Mouse (Mus musculus): ENCODE results near the gene Olfr1368. TPM values are rescaled to one million over a fixed set of nuclear protein-coding genes. Genes with fewer than 3 reads are reported as not detected.

Gene Olfr1368
- total RNA-seq (2015; ENCODE audit: low replicate concordance) (not detected in 2 replicates), total RNA-seq (2017; ENCODE audit: low replicate concordance) (not detected in 2 replicates)

DNA sequence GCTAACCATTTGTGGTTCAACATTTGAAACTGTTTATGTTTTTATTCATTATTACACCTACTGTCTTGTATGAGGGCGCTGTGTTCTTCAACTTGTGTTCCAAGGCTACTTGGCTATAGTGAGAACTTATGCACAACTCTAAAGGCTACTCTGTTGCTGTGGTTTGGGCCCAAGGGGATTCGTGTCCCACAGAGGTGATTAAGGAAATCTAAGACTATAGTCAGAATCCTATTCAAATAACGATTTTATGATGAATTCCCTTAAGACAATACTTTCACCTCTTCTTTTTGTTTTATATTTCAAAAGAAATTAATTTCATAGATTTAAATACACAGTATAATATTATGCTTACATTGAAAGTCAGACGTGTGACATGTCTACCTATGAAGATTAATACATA, at the start of gene Olfr1368:
TSS of gene Olfr1368 (minus strand) at position 101 of the 400 bp plus-strand sequence.
- no peak for ATAC-seq (replicated peaks; ENCODE audit: low FRiP score, poor library complexity, severe bottlenecking)

DNA sequence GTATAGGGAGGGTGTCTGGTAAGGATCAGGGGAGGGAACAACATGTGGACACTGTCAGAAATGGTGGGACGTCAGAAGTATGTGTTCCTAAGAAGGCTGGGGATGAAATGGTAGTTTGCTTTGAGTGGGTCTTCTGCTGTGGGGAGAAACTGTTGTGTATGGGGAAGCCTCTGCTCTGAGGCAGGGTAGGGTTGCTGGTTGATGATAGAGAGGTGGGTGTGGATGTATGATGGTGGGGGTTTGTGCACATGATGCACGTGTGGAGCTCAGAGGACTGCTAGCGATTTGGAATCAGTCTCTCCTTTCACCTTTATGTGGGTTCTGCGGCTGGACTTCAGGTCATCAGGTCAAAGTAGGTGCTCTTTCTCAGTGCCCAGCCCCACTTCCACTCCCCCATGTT, 39.9 kb upstream of the Olfr1368 start:
- ATAC-seq (replicated peaks; ENCODE audit: low FRiP score, poor library complexity, severe bottlenecking): no peak

DNA sequence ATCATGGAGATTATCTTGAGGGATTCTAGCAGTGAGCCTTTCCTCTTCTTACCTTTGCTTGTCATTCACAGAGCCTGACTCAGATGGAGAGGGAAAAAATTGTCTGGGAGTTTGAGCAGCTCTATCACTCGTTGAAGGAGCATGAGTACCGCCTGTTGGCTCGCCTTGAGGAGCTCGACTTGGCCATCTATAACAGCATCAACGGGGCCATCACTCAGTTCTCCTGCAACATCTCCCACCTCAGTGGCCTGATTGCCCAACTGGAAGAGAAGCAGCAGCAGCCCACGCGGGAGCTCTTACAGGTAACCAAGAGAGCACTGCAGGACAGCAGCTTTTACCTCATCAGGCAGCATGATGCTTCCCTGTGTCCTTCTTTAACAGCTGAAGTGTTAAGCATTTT, 38.0 kb upstream of the Olfr1368 start:
- ATAC-seq (replicated peaks; ENCODE audit: low FRiP score, poor library complexity, severe bottlenecking): no peak

DNA sequence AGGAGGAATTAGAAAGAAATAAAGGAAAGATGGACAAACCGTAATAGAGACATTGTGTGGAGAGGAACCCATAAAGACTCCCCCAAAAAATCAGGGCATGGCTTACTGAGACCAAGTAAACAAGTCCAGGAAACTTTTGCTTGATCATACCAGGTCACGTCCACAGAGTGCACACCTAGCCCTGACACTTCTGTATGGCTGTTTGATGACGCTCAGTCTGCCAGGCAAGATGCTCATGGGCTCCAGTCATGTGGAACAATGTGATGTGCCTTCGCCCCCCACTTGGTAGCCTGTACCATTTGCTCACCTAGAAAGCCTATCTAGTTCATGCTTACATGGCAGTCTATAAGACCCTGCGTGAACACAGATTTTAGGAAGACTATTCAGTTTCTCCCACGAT, 37.4 kb upstream of the Olfr1368 start:
- no peak for ATAC-seq (replicated peaks; ENCODE audit: low FRiP score, poor library complexity, severe bottlenecking)

DNA sequence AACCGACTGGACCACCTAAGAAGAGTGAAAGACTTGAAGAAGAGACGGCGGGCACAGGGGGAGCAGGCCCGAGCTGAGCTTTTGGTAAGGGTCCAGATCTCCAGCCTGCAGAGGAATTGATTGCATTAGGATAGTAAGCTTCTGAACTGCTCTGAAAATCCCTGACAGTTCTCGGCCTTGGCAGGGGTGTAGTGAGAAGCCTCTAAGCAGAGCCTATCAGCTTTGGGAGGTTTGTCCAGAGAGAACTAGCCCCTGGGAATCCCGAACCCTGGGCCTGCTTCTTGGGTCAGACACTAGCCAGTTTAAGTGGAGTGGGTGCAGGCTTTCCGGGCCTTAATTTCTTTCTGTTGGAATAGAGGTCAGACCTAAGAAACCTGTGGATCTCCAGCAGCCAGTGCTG, 36.3 kb upstream of the Olfr1368 start:
- ATAC-seq (replicated peaks; ENCODE audit: low FRiP score, poor library complexity, severe bottlenecking): no peak

DNA sequence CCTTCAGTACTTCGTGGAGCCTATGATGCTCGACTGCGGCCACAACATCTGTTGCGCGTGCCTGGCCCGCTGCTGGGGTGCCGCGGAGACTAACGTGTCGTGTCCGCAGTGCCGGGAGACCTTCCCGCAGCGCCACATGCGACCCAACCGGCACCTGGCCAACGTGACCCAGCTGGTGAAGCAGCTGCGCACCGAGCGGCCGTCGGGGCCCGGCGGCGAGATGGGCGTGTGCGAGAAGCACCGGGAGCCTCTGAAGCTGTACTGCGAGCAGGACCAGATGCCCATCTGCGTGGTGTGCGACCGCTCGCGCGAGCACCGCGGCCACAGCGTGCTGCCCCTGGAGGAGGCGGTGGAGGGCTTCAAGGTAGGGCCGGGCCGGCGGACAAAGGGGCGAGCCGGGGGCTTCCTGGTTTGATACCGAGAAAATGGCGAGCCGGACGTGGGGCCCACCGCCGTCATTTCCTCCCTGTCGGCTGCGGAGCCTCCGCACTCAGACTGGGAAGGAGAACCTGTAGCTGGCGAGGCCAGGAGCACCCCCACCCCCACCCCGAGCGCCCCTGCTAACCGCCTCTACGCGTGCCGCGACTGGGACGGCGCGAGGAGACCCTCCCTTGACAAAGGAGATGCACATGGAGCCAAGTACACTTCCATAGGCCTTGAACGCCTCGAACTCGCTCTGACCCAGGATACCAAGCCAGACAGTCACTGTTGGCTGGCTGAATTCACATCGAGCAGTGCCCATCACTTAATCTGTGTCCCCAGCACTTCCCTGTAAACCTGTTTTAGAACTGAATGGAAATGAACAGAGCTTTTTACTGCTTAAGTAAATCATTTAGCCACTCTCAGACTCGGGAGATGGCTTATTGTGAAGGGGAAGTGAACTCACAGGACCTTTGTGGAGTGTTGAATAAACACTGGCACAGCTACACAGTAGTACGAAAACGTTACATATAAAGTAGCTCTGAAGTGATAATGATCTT, 35.2 kb upstream of the Olfr1368 start:
- ATAC-seq (replicated peaks; ENCODE audit: low FRiP score, poor library complexity, severe bottlenecking): peak; percentile 68

DNA sequence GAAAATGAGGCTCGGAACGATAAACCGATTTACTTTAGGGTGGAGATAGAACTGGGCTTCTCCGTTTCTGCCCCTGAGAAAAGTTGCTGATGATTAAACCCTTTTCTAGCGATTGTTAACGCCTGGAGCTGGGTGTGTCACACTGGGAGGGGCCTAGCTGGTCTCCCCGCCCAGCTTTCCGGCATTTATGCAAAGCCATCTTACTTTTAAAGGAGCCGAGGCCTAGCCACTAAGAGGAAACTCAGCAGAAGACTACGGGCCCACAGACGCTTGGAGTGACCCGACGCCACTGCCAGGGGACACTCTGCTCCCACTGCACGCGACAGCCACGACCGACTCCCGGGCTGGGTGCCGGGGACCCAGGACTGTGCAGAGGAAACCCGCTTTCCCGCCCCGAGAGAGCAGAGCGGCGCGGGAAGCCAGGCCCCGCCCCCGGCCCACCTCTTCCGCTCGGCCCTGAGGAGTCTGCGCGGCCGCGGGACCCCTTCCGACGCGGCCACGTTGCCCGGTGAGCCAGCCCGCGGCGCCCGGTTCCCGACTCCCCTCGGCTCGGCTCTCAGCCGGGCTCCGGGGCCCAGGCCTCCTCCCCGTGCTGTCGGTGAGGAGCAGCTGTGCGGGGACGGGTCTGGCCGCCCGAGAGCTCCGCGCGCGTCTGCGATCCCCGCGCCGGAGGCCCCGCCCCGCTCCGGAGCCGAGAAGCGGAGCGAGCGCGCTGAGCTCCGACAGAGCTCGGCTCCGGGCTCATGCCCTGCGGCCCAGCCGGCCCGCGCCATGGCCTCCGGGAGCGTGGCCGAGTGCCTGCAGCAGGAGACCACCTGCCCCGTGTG, 34.3 kb upstream of the Olfr1368 start:
- ATAC-seq (replicated peaks; ENCODE audit: low FRiP score, poor library complexity, severe bottlenecking): peak; percentile 91

DNA sequence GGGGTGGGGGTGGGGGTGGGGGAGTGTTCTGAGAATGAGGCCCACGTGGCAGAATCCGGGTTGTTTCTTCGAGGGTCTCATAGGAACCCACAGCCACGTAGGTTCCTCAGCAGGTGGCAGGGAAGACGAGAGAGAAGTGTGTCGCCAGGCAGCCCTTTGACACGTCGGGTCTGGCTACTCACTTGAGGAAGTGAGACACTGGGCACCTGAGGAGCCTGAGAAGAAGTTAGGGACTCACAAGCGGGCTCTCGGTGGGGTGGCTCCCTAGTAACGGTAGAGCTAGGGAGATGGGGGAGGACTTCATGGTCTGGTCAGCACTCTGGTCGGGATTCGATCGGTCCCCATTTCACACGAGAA, 33.7 kb upstream of the Olfr1368 start, which contains the start of gene Trim27:
TSS of gene Trim27 (plus strand) at position 79 of the 357 bp plus-strand sequence.
- ATAC-seq (replicated peaks; ENCODE audit: low FRiP score, poor library complexity, severe bottlenecking): peak; percentile 67

DNA sequence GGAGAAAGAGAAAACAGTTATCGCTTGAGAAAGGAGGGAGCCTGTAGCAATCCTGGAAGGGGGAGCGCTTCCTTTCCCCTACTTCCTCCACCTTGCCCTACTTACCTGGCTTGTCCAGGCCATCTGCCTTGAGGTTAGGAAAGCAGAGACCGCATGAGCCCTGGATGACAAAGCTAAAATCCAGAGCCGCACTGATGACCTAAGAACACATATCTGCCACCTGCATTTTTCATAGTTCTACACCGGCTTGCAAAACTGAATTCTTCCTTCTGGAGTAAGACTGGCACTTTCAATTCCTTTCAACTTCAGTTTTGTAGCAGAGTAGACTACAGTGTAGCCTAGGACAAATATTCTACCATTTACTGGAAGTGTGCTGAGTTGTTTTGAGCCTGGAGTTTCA, 32.7 kb upstream of the Olfr1368 start:
- ATAC-seq (replicated peaks; ENCODE audit: low FRiP score, poor library complexity, severe bottlenecking): no peak

DNA sequence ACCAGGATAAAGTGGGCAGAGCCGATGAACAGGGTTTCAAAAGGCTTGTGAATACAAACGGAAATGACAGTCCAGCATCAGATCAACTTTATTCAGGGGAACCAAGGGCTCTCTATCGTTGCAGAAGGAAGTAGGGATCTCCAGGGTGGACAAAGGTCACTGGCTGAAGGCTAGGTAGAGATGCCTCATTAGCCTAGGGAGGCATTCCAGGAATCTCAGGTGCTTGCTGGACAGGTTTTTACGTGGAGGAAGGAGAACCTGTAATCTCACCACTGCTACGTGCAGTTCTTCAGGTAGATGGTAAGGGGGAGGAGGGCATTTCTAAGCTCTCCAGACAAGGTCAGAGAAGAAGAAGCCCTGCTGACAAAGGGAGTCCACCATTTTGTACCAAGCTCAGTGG, 32.0 kb upstream of the Olfr1368 start:
- no peak for ATAC-seq (replicated peaks; ENCODE audit: low FRiP score, poor library complexity, severe bottlenecking)

DNA sequence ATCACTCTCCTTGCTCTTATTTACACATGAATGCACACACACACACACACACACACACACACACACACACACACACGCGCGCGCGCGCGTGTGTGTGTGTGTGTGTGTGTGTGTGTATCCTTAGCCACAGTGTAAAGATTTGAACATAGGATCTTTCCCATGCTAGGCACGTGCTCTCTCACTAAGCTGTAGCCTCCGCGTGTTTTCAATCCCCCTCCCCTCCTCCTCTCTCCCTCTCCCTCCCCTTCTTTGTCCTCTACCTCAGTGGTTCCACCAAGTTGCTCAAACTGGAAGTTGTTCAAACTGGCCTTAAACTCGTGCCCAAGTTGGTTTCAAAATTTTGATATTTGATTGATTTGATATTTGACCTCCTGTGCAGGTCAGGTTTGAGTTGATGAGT, 31.1 kb upstream of the Olfr1368 start:
- no peak for ATAC-seq (replicated peaks; ENCODE audit: low FRiP score, poor library complexity, severe bottlenecking)

DNA sequence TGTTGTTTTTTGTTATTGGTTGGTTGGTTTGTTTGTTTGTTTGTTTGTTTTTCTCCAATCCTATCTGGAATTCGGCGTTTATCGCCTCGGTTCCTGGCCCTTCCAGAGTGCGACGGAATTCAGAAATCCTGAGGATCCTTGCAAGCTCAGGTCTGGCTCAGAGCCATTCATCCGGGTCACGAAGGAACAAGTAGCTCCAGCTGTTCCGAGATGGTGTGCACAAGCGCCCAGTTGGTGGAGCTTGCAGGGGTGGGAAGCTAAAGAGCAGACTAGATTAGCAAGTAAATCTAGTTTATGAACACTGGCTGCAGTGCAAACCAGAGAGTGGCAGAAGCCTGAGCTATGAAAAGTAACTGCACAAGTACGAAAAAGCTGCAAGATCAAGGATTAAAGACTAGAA, 27.4 kb upstream of the Olfr1368 start:
- ATAC-seq (replicated peaks; ENCODE audit: low FRiP score, poor library complexity, severe bottlenecking): no peak

DNA sequence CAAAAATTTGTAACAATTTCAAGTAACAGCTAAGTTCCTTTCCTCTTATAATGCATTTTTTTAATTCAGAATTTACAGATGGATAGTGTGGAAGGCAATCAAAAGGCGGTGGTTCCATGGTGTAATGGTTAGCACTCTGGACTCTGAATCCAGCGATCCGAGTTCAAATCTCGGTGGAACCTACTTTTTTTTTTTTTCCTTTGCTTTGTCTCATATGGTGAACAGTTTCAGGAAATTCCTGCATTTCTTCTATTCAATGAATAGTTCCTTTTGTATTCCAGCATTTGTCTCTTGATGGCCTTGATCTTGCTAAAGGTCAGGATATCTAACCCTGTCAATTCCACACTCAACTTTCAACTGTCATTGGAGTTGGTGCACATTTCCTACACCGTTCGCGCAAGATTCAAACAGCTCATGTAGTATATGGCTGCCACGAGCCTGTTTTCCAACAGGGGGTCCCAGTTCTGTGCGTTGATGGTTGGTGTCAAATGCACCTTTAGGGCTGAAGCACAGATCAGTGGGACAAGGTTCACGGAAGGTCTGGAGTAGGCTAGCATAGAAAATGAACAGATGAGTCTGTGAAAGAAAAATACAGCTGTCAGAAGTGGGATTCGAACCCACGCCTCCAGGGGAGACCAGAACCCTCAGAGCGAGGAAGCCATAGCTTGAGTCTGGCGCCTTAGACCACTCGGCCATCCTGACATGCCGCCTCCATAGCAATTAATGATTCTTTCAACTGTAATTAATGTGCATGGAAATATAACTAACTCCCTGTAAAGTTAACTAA, 26.8 kb upstream of the Olfr1368 start:
- 0 out of 2 replicates have a peak, but pooled peaks have one; percentile 10 for ATAC-seq (replicated peaks; ENCODE audit: low FRiP score, poor library complexity, severe bottlenecking)

DNA sequence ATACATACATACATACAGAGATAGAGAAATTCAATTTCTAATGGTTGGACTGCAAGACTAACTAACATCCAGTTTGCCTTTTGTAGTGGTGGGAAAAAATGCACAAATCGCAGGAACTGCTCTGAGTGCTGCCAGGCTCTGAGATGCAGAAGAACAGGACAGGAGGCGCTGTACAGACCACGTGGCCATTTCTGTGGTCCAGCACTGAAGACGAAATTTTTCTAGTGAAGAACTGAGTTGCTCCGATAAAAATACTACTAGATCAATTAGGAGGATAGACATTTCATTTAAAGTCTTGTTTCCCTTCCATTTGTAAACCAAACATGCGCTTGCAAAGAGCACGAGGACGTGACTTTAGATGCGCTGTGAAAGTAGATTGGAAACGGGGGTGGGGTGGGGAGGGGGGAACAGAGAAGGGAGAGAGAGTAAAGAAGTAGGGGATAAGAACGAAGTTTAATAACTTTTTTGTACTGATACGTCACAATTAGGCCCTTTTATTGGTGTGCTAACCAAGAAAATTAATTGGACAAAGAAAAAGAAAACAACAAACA, 26.0 kb upstream of the Olfr1368 start:
- ATAC-seq (replicated peaks; ENCODE audit: low FRiP score, poor library complexity, severe bottlenecking): no peak

DNA sequence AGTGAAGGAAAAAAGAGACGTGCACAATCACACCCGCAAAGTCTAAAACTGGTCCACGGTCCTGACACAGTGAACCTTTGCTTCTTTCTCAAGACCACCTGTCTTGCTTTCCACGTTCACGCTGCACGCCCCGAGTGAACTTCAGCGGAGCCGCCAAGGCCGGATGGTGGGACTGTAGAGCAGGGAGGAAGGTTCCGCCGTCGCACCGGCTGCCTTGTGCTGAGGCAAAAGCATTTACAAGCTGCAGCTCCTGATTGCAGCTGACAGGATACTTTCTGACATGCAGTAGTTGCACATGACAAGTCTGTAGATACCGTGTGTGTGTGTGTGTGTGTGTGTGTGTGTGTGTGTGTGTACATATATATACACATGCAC, 25.5 kb upstream of the Olfr1368 start:
- ATAC-seq (replicated peaks; ENCODE audit: low FRiP score, poor library complexity, severe bottlenecking): no peak

DNA sequence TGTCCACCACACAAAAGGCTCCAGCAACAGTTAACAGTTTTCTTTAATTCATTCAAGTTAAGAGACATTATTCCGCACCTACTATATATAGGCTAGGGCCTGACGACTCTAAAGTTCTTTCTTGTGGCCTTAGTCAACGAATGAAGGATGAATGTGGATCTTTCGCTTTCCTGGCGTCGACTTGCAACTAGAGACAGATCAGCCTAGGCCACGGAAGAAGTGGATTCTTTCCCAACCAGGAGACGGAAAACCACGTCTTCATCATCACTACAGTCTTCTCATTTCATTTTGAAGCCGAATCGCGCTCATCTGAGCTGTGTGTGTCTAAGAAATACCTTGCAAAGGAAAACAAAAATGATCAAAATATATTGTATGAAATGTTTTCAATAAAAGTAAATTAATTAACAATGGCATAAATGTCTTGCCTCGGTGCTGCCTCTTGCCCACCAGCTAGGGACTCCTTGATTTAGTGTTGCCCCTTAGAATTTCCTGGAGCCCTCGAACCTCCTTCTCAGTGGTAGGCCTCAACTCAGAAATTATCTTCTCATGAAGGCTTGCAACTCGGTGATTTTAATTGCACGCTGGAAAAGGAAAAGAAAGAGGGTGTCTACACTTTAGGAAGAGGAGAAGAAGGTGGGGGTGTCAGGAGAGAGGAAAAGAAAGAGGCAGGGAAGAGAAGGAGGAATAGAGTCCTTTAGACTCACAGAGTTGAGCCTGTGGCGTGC, 24.9 kb upstream of the Olfr1368 start:
- no peak for ATAC-seq (replicated peaks; ENCODE audit: low FRiP score, poor library complexity, severe bottlenecking)

DNA sequence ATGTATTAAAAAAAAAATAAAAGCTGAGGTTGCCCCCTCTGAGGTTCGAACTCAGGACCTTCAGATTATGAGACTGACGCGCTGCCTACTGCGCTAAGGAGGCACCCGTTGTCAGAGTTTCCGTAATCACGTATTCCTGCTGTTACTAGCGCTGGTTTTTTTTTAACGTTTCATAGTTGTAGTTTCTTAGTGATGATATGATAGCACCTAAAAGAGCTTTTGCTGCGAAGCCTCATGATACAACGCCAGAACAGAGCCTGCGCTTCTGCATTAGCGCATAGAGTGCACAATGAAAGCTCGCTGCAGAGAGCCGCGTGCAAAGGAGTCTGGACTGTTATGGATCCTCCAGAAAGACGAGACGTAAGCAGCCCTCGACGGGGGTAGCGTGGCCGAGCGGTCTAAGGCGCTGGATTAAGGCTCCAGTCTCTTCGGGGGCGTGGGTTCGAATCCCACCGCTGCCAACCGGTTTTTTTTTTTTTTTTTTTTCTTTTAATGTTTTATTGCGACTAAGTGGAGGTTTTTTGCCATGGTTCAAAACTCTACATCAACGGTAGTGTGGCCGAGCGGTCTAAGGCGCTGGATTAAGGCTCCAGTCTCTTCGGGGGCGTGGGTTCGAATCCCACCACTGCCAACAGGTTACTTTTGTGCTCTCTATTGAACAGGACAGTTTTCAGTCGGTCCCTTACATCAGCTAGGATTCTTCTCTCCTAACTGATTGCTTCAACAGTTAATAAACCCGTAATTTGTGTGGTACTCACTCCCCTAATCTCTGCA, 24.2 kb upstream of the Olfr1368 start:
- ATAC-seq (replicated peaks; ENCODE audit: low FRiP score, poor library complexity, severe bottlenecking): peak; percentile 66

DNA sequence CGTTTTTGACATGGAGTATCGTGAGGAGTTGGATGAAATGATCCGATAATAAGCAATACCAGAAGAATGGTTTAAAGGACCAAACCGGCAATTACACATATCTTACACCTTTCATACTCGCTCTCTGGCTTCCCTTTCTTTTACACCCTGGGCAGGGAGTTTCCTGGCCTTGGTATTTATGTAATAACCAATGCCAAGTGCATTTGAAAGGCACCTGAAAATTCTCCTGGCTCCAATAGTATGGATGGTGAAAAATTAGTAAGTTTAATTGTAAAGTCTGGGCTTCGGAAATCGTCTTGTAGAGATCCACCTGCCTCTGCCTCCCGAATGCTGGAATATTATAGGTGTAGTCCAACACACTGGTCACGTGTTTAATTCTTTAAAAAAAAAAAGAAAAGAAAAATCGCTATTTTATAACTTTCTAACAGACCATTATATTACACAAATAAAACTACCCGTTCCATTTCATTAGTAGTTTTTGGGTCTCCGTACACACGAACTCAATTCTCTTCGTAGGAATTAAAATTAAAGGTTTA, 23.5 kb upstream of the Olfr1368 start:
- ATAC-seq (replicated peaks; ENCODE audit: low FRiP score, poor library complexity, severe bottlenecking): no peak
